Mouse (Mus musculus) CD8-positive naive resting alpha-beta T cell, adult 2 months (primary cell): ENCODE measurements around the gene Sparcl1.
A peak's percentile ranks its signal among the peaks of the same experiment; 100 is the strongest.

ENCODE experiments used
- DNase-seq, 2 experiments: peaks; one replicate each; pipeline ENCODE4 v3.0.0; 2022; ENCODE audit warnings: low read depth in 2 of 2, low spot score in 2 of 2

Sparcl1 gene

DNA sequence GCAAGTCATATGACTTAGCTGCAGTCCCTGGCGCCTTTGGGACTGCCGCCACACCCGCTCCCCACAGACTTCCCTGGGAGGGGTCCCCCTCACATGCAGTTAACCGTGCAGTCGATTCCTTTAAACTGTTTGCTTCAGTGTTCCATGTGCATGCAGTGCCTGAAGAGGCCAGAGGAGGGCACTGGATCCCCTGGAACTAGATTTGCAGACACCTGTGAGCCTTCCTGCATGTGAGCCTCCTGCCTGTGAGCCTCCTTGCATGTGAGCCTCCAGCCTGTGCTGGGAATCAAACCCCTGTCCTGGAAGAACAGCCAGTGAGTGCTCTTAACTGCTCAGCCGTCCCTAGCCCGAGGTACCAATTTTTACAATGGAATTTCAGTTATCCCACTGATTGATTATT, 44.8 kb downstream of the Sparcl1 start:
- no peak for DNase-seq

GRCm38 (mm10) chr5:104062773-104063551, 50.6 kb downstream of the Sparcl1 start:
- DNase-seq: no peak

- DNase-seq: no peak
Observed at GRCm38 (mm10) chr5:104061936-104062772, 51.4 kb downstream of the Sparcl1 start.

DNA sequence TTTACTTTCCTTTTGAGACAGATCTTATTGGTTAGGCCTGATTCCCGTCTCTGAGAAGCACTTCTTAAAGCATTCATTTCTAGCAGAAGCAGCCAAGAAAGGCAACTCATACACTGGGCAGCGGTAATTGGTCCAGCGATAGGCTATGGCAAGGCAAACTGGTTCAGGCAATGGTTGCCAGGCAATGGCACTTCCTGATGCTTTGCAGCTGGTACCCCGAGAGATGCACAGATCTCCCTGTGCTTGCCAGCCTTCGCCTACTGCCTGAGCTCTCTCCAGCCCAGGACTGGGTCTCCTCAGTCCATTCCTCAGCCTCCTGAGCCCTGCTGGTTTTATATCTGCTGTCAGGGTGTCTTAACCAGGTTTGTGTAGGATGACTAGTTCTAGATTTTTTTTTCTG, 53.1 kb downstream of the Sparcl1 start:
- no peak for DNase-seq

DNA sequence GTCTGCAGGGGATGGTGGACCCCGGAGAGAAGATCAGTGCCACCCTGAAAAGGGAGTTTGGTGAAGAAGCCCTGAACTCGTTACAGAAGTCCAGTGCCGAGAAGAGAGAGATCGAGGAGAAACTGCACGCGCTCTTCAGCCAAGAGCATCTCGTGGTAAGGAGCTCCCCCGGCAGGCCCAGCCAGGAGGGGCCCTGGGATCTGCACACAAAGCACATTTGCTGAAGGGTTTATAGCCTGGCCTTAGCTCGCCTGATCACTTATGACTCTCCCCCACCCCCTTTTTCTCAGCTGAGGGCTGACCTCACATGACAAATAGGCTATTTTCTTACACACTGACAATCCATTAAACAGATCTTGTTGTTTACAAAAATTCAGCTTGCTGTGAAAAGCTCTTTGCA, 53.9 kb downstream of the Sparcl1 start:
- no peak for DNase-seq

DNA sequence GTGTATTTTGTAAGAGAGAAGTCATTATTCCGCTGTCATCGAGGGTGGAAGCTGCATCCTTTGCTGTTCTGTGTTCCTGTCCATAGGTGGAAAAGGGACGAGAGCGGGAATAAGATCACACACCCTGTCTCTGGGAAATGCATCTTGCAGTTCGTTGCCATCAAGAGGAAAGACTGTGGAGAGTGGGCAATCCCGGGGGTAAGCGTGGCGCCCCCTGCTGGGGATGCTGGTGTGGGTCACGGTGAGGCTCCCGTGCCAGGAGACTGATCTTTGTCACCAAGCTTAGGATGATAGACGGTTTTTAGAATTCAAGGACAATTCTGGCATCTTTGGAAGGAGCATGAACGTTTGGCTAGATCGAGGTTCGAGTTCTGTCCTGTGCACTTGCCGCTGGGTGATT, 55.5 kb downstream of the Sparcl1 start:
- DNase-seq: peak; percentile 64 to 72

GRCm38 (mm10) chr5:104056295-104056694, 57.2 kb downstream of the Sparcl1 start:
- no peak for DNase-seq

DNA sequence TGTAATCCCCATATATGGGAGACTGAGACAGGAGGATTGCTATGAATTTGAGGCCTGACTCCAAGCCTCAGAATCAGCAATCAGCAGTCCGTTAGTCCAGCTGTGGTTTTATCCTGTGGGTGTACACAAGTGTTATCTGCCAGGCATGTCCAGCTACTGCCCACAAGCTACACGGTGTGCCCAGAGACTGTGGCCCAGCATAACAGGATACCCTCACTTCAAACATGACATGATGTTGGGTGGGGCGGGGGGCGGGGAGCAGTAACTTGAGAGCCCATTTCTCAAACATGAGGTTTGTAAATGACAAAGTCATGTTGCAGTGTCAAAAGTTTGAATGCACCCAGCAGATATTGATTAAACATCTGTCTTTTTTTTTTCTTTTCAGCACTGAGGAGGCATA, 57.7 kb downstream of the Sparcl1 start:
- no peak for DNase-seq

- no peak for DNase-seq
Observed at GRCm38 (mm10) chr5:104054938-104055337, 58.6 kb downstream of the Sparcl1 start.

GRCm38 (mm10) chr5:104052956-104053355, 60.6 kb downstream of the Sparcl1 start:
- DNase-seq: peak; percentile 14 to 36

DNA sequence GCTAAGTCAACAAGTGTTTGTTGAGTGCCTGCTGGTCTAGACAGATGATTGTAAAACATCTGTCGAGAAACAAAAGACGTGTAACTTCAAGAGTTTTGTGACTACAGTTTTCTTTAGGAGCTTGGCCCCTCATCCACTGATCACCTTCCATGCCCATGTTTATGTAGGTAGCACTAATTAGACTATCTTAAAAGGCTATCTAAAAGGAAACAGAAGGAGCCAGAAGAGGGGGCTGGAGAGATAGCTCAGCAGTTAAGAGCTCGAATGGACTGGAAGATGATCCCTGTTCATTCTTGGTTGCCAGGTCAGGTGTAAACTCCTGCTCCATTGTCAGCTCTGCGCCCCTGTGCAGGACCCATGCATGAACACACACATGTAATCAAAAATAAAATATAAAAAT, 65.4 kb downstream of the Sparcl1 start:
- DNase-seq: no peak

DNA sequence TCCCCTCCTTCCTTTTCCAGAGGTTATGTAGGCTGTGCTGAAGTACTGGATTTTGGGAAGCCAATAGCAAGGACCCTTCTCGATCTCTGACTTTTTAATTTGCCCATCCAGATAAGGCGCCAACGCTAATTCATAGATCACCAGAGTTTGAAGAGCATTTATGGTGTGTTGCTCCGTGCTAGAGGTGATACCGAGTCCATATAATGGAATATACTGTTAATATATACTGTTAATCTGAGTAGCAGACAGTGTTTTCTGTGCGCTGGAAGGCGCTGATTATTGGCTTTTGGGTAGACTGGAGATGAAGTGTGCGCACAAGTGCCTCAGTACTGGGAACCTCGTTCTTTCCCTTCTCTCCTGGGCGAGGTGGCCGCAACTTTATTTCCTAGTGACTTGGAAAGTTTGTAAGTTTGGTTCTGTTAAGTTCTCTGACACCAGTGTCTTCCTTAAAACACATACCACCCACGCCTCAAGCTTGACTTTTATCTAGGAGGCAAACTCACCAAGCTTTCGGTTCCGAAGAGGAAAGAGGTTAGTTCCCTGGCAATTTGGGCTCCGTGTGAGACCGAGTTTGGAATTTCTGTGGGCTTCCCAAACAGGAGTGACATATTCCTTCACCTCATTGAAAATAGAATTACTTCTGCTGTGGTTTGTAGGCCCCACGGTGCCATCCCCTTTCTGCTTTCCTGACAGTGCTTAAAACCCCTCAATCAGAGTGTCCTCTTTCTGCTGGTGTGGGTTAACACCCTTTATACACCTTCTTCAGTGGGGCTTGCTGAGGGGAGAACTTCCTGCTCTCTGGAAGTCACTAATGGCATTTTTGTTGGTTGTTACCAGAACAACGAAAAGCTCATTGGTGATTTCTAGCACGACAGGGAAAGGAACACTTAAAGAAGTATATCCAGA, 66.1 kb downstream of the Sparcl1 start:
- no peak for DNase-seq

GRCm38 (mm10) chr5:104046256-104047199, 67.0 kb downstream of the Sparcl1 start, which contains the start of gene Nudt9:
Nudt9 (plus strand) TSS chr5:104046306.
- peak; percentile 95 to 96 for DNase-seq

- DNase-seq: no peak
Observed at GRCm38 (mm10) chr5:104043704-104044103, 69.8 kb downstream of the Sparcl1 start.

DNA sequence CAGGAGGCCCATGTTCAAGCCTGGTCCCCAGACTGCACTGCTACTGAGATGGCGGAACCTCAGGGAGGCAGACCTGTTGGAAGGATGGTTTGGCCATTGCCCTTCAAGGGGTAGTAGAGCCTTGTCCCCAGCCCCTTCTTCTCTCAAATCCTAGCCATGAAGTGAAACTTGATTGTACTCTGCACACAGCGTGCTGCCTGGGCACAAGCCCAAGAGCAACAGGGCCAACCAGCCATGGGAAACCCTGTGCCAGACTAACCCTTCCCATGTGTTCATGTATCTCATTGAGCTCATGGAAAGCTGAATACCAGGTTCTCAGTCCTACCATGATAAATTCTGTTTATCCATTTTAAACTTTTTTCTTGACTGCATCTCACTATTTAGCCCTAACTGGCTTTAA, 70.6 kb downstream of the Sparcl1 start:
- DNase-seq: no peak

DNA sequence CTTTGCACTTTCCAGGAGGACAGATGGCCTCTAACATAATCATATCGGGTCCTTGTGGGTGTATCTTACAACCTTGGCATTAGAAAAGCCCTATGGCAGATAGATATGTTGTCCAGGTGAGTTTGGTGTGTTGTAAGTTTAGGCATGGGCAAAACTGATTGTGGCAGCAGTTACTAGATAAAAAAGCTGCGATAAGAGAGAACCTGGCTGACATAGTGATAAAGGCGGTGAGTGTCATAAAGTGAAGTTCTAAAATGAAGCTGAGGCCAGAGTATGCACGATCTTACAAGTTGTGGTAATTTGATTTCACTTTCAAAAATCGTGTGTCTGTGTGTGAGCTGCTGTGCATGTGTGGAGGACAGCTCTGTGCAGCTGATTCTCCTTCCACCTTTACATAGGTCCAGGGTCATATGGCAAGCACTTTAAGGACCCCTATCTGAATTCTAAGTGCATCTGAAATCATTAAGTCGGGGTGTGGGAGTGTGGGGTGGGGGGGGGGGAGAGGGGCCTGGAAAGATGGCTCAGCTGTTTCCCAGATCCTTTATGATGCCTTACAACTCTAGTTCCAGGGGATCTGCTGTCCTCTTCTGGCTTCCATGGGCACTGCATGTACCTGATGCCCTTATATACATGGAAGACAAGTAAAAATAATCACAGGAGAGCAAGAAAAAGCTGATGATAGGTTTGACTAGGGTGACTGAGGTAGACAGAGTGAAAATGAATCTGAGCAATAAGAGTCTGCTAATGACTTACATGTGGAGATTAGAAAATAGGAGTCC, 74.2 kb downstream of the Sparcl1 start:
- DNase-seq: no peak

DNA sequence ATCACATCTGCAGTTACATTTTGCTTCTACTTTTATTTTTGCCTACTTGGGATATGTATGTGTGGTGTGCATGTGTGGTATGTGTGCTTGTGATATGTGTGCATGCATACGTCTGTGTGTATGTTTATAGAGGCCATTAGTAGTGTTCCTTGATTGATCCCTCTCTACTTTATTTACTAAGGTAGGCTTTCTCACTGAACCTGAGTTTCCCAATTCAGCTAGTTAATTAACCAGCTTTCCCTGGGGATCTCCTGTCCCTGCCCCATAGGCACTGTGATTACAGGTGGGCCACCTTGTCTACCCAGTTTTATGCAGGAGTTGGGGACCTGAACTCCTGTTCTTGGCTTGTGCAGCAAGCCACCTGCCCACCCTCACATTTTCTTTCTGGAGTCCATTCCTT, 76.8 kb downstream of the Sparcl1 start:
- DNase-seq: no peak

- no peak for DNase-seq
Observed at GRCm38 (mm10) chr5:104035824-104036223, 77.7 kb downstream of the Sparcl1 start.

GRCm38 (mm10) chr5:104035066-104035465, 78.5 kb downstream of the Sparcl1 start:
- DNase-seq: no peak
